Mouse (Mus musculus): ENCODE data around the gene Ank3. TPM values are rescaled to one million over a fixed set of nuclear protein-coding genes. Genes with fewer than 3 reads are reported as not detected.

The Ank3 gene
- polyA plus RNA-seq, 1 experiment from 2014 or later: 70.0 TPM

DNA sequence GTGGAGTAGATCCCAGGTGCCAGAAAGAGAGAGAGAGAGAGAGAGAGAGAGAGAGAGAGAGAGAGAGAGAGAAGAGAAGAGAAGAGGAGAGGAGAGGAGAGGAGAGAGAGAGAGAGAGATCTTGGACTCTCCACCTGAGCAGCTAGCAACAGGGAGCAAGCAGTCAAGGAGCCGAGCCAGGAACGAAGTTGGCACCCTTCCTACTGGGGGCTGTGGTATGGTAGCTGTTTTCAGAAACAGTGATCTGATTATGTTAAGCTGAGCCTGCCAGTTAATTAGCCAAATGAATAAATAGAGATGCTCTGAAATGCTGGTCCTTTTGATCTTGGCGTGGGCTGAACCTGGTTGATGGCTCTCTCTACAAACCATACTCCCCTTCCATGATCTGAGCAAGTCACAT is 666.6 kb downstream of the Ank3 start:
- H3K4me3 ChIP-seq (ENCODE audit: low read depth, low read length): no peak overlapping the region
- H3K9ac ChIP-seq (ENCODE audit: low read length): no peak overlapping the region
- no peaks in the 10 kb centered on the region for H3K27me3 ChIP-seq (ENCODE audit: control insufficient read depth, insufficient read depth, low read length)
- H3K4me2 ChIP-seq (ENCODE audit: low read depth): no peak overlapping the region
- ATAC-seq (ENCODE audit: insufficient read depth, low FRiP score, low TSS enrichment) (no peak), DNase-seq (ENCODE audit: low spot score) (no peak)
- no peak overlapping the region for H3K27ac ChIP-seq (ENCODE audit: low read depth, low read length)
- 87% methylated on average over 3 of the region's 3 CpGs for WGBS
- no peaks in the 10 kb centered on the region for H3K36me3 ChIP-seq (ENCODE audit: control insufficient read depth, insufficient read depth, low read length)
- no peaks in the 10 kb centered on the region for H3K9me3 ChIP-seq (ENCODE audit: control insufficient read depth, low read length)
- H3K4me1 ChIP-seq (ENCODE audit: control insufficient read depth, insufficient read depth, low read length): no peaks in the 10 kb centered on the region

DNA sequence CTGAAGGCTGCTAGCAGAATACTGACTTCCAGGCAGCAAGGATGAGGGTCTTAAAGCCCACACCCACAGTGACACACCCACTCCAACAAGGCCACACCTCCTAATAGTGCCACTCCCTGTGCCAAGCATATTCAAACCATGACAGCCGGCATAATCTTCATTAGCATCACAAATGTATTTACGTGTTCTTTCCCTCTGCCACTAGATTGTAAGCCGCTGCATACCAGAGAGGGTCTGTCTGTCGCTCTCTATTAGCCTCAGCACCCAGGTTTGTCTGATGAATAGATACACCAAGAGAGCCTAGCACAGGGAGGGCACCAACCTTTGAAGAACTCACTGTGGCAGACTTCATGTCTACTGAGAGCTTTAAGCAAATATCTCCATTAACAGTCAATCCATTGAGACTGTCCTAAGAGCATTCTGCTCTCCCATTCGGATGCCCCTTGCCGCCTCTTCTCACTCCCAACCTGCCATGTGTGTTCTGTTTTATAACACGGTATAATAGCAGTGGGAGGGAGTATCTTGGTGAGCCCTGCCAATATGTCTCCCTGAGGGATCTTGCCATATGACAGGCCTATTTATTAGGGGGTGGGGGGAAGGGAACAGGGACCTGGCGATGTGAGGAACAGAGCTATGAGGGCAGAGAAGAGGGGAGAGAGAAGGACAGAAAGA is 668.1 kb downstream of the Ank3 start:
- WGBS: 54% methylated on average over 8 of the region's 8 CpGs
- no peak overlapping the region for H3K4me2 ChIP-seq (ENCODE audit: low read depth)
- H3K27ac ChIP-seq (ENCODE audit: low read depth, low read length): no peak overlapping the region
- no peaks in the 10 kb centered on the region for H3K9me3 ChIP-seq (ENCODE audit: control insufficient read depth, low read length)
- H3K4me1 ChIP-seq (ENCODE audit: control insufficient read depth, insufficient read depth, low read length): no peaks in the 10 kb centered on the region
- H3K27me3 ChIP-seq (ENCODE audit: control insufficient read depth, insufficient read depth, low read length): no peaks in the 10 kb centered on the region
- H3K36me3 ChIP-seq (ENCODE audit: control insufficient read depth, insufficient read depth, low read length): no peaks in the 10 kb centered on the region
- H3K9ac ChIP-seq (ENCODE audit: low read length): no peak overlapping the region
- no peak for ATAC-seq (ENCODE audit: insufficient read depth, low FRiP score, low TSS enrichment)
- no peak overlapping the region for H3K4me3 ChIP-seq (ENCODE audit: low read depth, low read length)
- no peak for DNase-seq (ENCODE audit: low spot score)

DNA sequence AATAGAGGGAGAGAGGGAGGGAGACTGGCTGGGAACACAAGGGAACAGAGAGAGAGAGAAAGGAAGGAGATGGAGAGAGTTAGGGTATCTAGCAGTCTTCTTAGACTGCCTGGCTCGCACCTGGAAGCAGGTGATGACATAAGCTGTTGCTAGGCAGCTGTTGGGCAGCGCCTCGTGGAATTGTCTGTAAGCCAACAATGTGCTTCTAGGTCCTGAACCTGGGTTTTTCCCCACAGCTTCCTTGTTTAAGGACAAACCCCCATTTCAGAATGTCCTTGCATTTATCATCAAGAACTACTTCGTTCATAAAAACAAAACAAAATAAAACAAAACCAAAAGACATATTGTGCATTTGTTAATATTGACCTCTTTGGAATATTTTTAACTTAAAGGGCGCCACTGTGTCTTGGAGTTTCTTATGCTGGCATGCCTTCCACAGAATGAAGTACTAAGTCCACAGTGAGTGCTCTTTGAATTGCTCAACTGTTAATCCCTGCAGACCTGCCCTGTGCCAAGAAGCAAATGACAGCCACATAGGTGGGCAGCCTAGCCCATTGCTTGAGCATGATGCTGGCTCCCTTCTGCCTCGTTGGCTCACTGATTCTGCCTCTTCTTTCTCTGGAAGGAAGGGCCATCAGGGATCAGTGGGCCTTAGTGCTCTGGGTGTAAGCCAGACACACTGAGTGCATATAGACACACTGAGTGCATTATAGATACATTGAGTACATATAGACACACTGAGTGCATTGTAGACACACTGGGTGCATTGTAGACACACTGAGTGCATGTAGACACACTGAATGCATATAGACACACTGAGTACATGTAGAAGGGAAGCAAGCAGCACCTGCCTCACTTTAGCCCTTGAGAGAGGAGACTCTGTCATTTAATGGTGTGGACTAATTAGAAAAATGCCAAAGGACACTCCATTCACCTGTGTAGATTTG is 668.9 kb downstream of the Ank3 start:
- Histone ChIP-seq H3K9me3 (ENCODE audit: control insufficient read depth, low read length) (no peaks in the 10 kb centered on the region), H3K27ac (ENCODE audit: low read depth, low read length) (no peak overlapping the region), H3K9ac (ENCODE audit: low read length) (no peak overlapping the region), H3K27me3 (ENCODE audit: control insufficient read depth, insufficient read depth, low read length) (no peaks in the 10 kb centered on the region), H3K4me3 (ENCODE audit: low read depth, low read length) (no peak overlapping the region), H3K36me3 (ENCODE audit: control insufficient read depth, insufficient read depth, low read length) (no peaks in the 10 kb centered on the region), H3K4me2 (ENCODE audit: low read depth) (no peak overlapping the region), H3K4me1 (ENCODE audit: control insufficient read depth, insufficient read depth, low read length) (no peaks in the 10 kb centered on the region)
- DNase-seq (ENCODE audit: low spot score) (no peak), ATAC-seq (ENCODE audit: insufficient read depth, low FRiP score, low TSS enrichment) (no peak)
- 75% methylated on average over 6 of the region's 6 CpGs for WGBS

DNA sequence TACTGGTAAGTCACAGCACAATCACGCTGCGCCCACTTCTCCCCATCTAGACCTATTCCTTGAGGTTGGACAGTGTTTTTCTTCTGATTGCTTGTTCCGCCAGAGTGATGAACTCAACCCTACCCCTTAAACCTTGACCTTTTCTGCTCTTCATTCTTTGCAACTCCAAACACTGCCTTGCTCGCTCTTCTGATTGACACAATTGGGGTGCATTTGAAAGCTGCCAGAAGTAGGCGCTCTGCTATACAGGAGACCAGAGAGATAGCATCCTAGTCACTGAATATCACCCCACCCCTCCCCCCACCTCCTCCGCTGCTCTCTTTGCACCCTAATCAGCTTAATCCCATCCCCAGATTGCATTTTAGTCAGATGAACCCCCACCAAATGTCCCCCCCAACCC is 670.7 kb downstream of the Ank3 start:
- H3K4me1 ChIP-seq (ENCODE audit: control insufficient read depth, insufficient read depth, low read length): no peaks in the 10 kb centered on the region

DNA sequence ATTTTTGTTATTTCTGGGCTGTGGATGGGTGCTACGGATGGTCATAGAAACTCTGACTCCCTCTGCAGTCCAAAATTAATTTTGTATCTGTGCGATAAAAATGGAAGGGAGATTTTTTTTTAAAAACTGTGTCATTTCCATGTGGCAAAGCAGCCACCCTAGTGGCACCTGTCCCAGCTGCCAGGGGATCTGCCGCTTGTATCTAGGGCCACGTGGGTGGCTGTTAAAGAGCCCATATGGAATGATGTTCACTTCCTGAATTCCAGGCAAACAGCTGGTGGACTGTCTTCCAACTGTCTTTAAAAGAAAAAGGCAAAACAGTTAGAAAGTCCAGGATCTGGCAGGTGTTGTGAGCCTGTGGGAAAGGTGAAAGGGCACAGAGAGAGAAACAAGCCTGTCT is 672.8 kb downstream of the Ank3 start:
- H3K4me2 ChIP-seq (ENCODE audit: low read depth): no peak overlapping the region
- no peaks in the 10 kb centered on the region for H3K36me3 ChIP-seq (ENCODE audit: control insufficient read depth, insufficient read depth, low read length)
- DNase-seq (ENCODE audit: low spot score): no peak
- H3K4me1 ChIP-seq (ENCODE audit: control insufficient read depth, insufficient read depth, low read length): no peaks in the 10 kb centered on the region
- ATAC-seq (ENCODE audit: insufficient read depth, low FRiP score, low TSS enrichment): no peak
- no peak overlapping the region for H3K27ac ChIP-seq (ENCODE audit: low read depth, low read length)
- WGBS: 87% methylated on average over 4 of the region's 4 CpGs
- H3K4me3 ChIP-seq (ENCODE audit: low read depth, low read length): no peak overlapping the region
- no peaks in the 10 kb centered on the region for H3K27me3 ChIP-seq (ENCODE audit: control insufficient read depth, insufficient read depth, low read length)
- H3K9me3 ChIP-seq (ENCODE audit: control insufficient read depth, low read length): no peaks in the 10 kb centered on the region
- H3K9ac ChIP-seq (ENCODE audit: low read length): no peak overlapping the region

More for the DNA sequence above, 670.7 kb downstream of the Ank3 start:
- Histone ChIP-seq H3K4me3 (ENCODE audit: low read depth, low read length) (no peak overlapping the region), H3K4me2 (ENCODE audit: low read depth) (no peak overlapping the region), H3K9me3 (ENCODE audit: control insufficient read depth, low read length) (no peaks in the 10 kb centered on the region), H3K36me3 (ENCODE audit: control insufficient read depth, insufficient read depth, low read length) (no peaks in the 10 kb centered on the region), H3K27me3 (ENCODE audit: control insufficient read depth, insufficient read depth, low read length) (no peaks in the 10 kb centered on the region), H3K27ac (ENCODE audit: low read depth, low read length) (no peak overlapping the region), H3K9ac (ENCODE audit: low read length) (no peak overlapping the region)
- 61% methylated on average over 6 of the region's 6 CpGs for WGBS
- no peak for DNase-seq (ENCODE audit: low spot score)
- no peak for ATAC-seq (ENCODE audit: insufficient read depth, low FRiP score, low TSS enrichment)

Other genes starting within 250 kb of the Ank3 start
- 15.2 and 16.1 TPM in 2 replicates for gene Rhobtb1, start 247.3 kb upstream of the Ank3 start, polyA plus RNA-seq (2014; fragmentation: Nextera tagmentation; extraction: Ambion mirVana)
- gene A930033H14Rik, start 185.7 kb upstream of the Ank3 start, polyA plus RNA-seq (2014; fragmentation: Nextera tagmentation; extraction: Ambion mirVana): 0.77 and 1.3 TPM in 2 replicates
- gene Cdk1, start 45.8 kb upstream of the Ank3 start, polyA plus RNA-seq (2014; fragmentation: Nextera tagmentation; extraction: Ambion mirVana): 370 and 374 TPM in 2 replicates

Measured in neural tube, embryonic 11.5 days (tissue).